Mouse (Mus musculus) layer of hippocampus, postnatal 36 days (tissue): ENCODE data around the gene Smarcb1. TPM values are rescaled to one million over a fixed set of nuclear protein-coding genes. Genes with fewer than 3 reads are reported as not detected.

Experiments
- DNase-seq, 2 experiments: peaks; one replicate each; pipeline ENCODE4 v3.0.0; 2022
- total RNA-seq, 2 experiments: library from RNA; stranded (reverse); gene quantifications; 2 replicates each; pipeline ENCODE4 v1.2.3; 2021

The Smarcb1 gene
- total RNA-seq = 10 to 100 TPM; 81.4 to 86.0 TPM

DNA sequence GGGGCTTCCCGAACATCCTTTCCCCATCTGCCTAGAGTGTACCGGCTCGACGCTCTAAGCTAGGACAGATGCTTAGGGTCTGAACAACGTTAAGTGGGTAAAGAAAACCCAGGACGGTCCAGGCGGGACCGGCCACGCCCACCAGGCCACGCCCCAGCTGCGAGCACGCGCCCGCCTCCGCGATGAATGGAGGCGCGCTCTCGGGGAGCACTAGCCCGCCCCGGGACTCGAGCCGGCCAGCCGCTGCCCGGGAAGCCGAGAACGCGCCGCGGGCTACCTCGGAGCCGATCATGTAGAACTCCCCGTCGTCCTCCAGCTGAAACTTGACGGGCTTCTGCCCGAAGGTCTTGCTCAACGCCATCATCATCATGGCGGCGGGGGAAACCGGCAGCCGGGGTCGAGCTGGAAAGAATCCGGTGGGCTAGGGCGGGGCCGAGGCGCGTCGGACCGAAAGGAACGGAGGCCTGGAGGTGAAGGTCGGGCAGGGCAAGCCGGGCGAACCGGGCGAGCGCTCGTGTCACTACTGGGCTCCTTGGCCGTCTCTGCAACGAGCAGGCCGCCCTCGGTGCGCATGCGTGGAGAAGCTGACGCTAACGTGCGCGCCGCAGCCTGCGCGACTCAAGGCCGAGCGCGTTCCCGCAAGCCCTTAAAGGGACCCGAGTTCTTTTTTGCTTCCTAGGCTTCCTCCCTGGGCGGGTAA, at the start of gene Smarcb1:
Gene Smarcb1, minus strand, starts transcription at position 592 of the 700 bp plus-strand sequence.
- peak; percentile 92 to 93 for DNase-seq

DNA sequence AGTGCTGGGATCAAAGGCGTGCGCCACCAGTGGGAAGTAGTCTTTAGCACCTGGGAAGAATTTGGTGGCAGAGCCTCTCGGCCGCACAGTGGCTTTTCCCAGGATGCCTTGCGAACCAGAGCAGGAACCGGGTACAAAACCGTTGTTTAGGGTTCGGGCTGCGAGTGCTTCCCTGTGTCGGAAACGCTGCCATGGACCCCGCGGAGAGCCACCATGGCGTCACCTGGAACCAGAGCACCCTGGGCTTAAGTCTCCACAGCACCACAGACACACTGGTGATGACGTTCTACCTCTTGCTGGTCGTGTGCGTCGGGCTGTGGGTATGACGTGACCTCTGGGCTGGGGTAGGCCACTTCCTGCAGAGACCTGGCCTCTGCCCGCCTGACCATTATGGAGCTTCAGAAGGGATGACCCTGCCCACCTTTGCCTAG, 33.0 kb upstream of the Smarcb1 start, which contains the start of gene Gm5134:
Gene Gm5134, plus strand, starts transcription at position 134 of the 431 bp plus-strand sequence.
- no peak for DNase-seq

DNA sequence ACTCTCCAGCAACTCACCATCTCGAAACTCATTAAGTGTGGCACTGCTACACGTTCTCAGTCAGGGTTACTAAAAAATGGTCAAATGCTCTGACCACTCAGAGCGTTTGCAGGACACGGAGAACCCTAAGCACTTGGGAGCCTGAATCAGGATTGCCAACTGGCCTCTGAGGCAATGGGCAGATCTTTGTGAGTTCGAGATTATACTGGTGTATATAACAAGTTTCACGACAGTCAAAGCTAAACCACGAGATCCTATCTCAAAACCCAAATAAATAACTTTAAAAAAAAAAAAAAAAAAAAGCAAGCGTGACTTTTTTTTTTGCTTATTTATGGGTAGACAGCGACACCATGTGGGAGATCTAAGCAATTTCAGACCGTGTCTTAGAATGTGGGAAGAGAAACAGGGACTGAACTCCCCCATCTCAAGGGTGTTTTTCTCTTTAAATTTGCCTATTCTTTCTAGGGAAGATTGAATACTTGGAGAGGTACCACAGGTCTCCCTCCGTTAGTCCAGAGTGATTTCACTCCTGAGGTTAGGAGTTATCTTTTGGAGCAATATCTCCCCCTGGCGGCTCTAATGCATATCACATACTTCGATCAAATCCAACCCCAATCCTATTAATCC, 30.1 kb upstream of the Smarcb1 start:
- no peak for DNase-seq

DNA sequence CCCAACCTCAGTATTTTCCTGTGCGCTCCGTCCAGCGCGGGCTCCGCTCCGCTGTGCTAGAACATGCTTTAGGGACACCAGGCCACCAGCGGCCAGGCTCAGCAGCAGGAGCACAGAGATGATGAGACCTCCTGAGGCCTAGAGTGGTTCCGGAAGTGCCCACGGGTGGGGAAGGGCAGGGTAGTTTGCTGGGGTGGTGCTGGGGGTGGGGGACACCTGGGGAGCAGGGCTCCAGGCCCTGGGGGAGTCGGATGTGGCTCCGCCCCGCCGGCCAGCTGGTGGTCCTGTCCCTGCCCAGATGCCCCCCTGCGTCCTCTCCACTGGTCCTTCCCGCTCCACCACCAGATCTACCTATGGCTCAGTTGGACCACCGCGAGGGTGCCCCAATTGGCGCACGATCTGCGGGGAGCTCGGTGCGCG, 29.4 kb upstream of the Smarcb1 start:
- no peak for DNase-seq

DNA sequence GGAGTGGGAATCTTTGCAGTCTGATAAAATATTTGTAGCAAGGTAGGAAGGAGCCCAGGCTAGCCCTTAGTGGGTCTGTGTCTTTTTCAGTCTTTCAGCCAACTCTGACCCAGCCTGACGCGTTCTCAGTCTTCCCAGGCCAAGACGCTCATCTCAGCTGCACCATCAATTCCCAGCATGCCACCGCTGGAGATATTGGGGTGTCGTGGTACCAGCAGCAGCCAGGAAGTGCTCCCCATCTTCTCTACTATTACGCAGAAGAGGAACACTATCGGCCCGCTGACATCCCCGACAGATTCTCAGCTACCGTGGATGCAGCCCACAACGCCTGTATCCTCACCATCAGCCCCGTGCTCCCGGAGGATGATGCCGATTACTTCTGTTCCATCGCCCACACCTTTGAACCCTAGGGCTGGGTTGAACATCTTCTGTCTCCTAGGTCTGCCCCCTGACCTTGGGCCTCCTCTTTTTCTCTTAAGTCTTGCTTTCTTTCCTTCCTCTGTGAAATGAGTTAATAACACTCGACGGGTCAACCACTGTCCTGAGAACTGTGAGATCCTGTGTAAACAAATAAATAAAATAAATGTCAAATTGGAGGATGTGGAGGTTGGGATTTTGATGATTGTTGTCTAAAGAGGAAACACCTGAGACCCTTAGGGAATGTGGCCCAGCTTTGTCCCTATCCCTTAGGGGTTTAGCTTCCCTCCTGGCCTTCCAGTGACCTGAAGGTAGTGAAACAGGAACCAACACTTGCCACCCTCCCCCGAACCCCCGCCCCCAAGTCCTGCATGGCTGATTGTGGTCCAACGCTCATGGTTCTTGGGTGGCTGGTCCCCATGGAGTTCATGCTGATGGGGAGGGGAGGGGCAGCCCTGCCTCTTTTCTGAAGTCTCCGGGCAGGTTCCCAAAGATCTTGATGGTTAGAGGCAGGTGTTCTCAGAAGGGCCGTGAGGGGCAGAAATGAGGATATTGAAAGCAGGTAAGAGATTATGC, 27.9 kb upstream of the Smarcb1 start:
- no peak for DNase-seq

DNA sequence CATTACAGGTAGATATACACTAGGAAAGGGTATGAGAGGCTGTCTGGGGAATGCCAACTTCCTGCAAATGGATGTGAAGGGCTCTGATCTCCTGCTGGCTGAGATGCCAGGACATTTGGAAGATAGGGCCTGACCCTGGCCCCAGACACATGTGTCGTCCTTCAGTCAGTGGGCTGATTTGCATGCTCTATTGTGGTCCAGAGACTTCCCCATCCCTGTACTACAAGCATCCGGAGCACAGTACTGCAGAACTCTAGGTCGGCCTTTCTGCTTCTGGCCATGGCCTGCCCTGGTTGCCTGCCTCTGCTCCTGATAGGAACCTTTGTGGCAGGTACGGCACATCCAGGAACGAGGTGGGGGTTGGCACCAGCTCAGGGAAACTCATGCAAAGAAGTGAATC, 26.7 kb upstream of the Smarcb1 start:
- DNase-seq = no peak

DNA sequence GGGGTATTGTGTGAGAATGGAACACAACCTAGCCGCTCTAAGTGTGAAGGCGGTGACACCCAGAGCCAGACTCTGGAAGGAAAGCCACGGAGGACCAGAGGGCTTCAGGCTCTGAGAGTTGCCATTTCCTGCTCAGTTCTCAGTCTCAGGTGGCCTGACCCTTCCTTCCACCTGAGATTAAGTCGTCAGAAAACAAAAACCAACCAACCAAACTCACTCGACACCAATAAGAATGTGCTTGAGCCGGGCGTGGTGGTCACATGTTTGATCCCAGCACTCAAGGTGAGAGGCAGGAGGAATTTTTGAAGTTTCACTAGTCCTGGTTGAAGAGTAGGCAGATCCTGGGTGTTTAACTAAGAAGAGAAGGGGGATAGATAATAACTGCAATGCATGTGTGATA, 24.5 kb upstream of the Smarcb1 start:
- DNase-seq = no peak

DNA sequence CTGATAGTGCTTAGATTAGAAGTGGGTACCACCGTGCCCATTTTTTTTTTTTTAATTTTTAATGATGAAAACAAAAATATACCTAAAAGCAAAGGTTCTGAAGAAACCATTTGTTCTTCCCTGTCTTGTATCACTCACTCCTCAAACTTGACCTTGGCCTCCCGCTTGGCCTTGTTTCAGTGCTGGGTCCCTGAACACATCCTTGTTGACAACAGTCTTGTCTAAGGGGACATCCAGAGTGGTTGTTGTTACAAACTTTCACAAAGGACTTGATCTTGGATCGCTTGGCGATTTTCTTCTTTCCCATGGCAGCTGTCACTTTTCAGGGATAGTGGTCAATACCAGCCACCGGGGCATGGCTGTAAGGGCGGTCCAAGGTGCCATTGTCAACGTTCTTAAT, 23.8 kb upstream of the Smarcb1 start:
- DNase-seq = no peak

DNA sequence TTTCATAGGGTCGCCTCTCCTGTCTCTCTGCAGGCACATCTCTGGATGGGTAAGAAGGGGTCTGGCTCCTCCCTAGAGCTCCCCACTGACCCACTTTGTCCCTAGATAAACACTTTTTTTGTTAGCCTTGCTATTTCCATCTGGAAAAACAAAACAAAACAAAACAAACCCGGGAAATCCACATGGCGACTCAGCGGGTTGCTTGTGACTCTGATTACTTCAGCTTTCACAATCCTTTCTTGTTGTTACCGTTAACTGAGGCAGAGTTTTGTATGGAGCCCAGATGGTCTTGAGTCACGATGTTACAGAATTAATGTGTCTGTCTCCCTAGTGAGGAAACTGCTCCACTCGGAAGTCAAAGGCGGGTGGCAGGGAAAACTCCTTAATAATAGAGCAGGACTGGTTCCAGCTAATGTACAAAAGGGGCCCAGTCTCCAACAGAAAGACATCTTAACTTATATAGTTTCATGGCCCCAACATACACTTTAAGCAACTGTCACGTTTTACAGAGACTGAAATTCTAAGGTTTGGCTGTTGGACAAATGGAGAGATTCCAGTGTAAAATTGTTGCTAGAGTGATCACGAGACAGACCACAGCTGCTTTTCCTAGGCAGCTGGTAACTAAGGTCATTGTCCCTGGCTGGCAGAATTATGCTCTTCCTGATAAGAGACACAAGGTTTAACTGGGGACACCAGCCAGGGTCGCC, 22.8 kb upstream of the Smarcb1 start:
- no peak for DNase-seq

DNA sequence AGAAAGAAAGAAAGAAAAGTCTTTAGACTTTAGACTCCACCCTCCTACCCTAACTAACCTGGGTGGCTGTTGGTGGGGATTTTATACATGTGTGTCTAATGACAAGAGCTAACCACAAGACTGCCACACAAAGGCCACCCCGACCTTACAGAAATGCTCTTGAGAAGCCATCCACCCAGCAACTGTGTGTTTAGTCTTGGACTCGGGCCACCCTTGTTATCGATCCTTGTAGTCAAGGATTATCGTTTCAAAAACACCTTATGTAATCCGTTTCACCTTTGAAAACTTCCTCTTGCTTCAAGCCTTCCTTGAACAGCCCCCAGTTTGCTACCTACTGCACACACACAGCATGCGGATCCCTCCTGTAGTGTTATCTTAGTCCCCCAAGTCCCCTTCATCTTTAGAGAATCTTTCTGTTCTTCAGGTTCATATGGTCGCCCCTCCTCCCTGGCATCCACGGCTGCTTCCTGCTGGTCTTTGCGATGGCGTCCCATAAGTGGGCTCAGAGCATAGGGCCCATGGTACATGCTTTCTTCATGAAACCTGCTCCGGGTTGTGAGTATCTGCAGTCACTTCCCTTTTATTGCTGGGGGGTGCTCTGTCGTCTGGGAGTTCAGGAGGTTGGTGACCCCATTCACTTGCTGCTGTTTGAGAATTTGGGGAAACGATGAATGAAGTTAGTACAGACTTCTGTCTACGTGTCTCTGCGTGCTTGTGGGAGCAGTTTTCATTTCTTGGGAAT, 21.5 kb upstream of the Smarcb1 start, which contains the start of gene Vpreb3:
Gene Vpreb3, plus strand, starts transcription at position 322 of the 742 bp plus-strand sequence.
- no peak for DNase-seq

DNA sequence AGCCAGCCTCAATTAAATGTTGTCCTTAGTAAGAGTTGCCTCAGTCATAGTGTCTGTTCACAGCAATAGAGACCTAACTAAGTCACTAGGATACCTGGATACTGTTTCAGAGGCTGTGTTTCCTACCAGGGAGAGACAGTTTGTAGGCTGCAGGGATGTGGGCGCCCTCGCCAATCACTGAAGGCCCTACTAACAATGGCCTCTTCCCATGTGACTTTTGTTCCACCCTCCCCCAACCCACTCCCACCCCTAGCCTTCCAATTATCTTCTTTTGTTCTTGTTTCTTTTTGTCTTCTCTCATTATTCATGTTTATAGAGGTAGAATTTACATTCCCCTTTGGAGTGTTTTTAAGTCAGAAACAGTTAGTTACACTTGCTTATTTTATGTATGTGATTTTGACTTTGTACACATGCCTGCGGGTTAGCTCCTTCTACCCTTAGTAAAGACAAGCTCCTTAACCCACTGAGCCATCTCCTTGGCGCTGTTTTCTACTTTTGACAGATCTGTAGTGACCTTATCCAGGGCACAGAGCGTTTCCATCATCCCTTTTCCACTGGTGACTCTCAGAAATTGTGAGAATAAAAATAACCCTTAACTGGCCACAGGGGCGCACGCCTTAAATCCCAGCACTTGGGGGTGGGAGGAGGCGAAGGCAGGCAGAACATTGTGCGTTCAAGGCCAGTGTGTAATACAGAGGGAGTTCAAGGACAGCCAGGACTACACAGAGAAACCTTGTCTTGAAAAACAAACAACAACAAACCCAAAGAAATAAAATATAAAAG, 19.8 kb upstream of the Smarcb1 start:
- no peak for DNase-seq

DNA sequence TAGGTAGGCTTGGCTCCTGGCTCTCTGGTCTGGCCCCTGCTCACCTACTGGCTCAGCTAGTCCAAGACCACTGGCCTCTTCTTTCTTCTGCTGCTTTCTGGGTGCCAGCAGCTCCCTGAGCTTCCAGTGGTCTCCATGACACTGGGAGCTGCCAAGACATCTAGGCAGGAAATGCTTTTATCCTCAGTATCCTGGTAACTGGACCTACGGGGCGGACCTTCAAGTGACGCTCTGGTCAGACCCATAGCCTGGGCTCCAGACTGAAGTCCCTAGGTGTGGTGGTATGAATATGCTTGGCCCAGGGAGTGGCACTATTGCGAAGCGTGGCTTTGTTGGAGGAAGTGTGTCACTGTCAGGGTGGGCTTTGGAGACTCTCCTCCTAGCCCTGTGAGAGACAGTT, 19.1 kb upstream of the Smarcb1 start, which contains the start of gene Gm867:
Gene Gm867, minus strand, starts transcription at position 153 of the 400 bp plus-strand sequence.
- DNase-seq = no peak

DNA sequence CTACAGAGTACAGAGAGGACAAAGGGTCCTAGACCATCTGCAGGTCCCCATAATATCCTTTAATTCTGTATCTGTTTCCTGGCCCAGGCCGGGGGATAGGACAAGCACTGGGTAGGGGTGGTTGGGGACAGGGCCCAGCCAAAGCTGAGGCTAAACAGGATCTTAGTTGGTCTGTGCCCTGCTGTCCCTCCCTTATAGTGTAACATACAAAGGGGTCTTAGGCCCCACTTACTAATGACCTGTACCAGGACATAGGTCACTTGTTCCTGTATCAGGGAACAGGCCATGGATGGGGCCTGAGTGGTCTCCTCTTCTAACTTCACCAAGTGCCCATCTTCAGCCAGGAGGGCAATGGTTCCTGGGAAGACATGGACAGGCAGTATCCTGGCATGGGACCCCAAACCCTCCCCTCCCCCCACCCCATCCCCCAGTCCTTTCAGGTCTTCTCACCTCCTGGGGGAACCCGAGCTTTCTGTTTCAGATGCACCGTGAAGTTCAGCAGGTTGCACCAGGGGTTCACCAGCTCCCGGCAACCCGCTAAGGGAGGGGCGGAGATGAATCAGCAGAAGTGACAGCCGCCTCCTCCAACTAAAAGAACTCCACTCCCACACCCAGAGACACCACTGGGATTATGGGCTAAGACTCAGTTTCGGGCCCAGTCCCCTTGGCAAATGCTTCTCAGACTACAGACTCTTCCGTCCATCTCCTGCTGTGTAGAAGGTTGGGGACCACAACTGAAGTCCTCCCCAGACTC, 18.2 kb upstream of the Smarcb1 start:
- DNase-seq = no peak

DNA sequence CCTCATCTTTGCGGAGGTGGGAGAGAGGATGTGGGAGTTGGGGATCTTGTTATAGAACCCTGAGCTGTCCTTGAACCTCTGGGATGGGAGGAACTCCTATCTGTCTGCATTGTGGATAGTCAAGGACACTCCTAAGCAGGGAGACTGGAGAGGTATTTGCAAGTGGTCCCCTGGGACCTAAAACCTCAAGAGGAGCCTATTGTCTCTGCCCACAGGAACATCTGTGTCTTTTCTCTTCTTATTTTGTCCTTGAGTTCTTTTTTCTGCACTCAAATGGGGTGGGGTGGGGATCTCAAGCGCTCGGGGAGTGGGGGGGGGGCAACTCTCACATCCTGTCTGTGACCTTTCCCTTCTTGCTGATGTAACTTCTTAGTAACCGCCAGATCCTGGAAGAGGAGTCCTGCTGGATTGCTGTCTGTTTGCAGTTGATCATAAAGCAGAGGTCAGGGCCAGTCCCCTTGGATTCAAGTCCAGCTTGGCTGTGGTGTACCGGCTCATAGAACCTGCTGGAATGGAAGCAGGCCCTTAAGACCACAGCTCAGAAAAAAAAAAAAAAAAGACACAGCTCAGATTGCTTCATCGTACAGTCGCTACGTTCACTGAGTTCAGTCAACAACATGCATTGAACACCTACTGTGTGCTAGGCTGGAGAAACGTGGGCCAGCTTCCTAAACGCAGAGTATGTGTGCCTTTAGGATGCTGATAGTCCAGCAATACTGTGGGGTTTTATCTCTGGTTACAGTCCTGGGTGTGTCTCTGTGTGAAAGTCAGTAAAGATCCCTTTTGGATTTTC, 16.6 kb upstream of the Smarcb1 start:
- DNase-seq = no peak

DNA sequence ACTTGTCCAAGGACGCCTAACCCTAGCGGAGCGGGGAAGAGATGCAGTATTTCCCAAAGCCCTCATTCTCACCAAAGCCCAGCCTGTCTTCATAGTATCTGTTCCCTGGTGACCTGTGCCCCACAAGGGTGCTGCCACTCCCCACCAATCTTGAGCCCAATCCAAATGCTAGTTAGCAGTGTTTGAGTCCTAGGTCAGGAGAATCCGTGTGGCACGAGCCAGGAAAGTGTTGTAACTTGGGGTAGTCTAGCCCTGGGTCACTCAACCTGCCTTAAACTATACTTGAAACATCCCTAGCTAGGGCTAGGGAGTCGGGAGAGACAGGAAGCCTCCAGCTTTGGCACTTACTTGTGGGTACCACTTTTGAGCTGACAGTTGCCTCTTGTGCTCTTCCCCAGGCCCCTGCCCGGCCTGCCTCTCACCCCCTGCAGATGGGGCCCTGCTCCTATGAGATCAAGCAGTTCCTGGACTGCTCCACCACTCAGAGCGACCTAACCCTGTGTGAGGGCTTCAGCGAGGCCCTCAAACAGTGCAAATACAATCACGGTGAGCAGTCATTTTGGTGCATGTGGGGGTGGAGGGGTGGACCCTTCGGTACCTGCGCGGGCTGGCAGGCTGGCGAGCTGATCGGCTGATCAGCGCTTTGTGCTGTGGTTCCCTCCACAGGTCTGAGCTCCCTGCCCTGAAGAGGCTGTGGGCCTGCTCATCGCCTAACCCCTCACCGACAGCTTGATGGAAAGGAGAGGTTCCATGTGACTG, 15.7 kb upstream of the Smarcb1 start:
- no peak for DNase-seq

DNA sequence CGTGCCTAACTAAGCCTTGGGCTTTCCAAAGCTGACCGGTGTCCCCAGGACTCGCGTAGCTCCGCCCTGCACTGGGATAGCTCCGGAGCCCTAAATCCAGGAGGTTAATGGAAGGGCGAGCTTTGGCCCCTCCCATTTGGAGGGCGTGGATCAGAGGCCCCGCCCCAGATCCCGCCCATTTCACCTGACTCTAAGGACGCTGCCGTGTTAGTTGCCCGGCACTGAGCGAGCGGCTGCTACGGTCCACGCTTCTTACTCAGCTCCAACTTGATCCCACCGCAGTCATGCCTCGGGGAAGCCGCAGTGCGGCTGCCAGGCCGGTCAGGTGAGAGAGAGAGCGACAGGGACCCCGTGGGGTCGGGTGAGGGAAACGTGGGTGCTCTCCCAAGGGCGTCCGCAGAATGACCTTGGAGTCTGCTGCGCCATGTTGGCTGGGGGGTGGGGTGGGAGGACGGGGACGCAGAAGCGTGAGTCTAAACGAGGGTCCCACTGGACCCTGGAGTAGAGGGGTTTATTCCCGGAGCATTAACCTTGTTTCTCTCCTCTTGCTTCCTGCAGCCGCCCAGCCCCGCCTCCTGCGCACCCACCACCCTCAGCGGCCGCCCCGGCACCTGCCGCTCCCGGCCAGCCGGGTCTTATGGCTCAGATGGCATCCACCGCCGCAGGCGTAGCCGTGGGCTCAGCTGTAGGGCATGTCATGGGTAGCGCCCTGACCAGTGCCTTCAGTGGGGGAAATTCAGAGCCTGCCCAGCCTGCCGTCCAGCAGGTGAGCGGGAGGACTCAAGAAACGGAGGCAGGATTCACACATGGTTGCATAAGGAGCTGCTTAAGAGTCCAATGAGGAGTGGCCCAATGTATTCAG, 14.5 kb upstream of the Smarcb1 start, which contains the start of gene Mmp11:
Gene Mmp11, minus strand, starts transcription at position 817 of the 862 bp plus-strand sequence.
- DNase-seq = peak; percentile 69 to 71

DNA sequence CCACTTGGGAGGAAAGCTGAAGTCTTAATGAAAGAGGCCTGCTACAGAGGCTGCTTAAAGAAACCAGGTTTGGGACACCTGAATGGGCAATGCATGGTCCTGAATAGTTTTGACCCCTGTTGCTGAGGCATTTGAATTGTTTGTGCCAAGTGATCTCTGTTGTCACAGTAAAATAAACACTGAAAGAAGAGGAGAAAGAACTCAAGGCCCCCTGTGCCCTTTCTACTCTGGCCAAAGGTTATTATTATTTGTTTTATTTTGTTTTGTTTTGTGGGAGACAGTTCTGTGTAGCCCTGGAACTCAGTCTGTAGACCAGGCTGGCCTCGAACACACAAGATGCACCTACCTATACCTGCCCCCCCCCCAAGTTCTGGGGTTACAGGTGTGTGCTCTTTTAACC, 13.6 kb upstream of the Smarcb1 start:
- no peak for DNase-seq
